Mouse (Mus musculus) heart, postnatal 0 days (tissue): ENCODE data around the gene Slc25a22.

Experiments used
- CTCF ChIP-seq: IDR thresholded peaks from 2 replicates; pipeline ENCODE4 v1.5.1; 2016; ENCODE audit warnings: antibody characterized with exemption, control low read depth, low read depth
- EP300 ChIP-seq: IDR thresholded peaks from 2 replicates; pipeline ENCODE4 v1.6.1; 2016; ENCODE audit warnings: antibody characterized with exemption, low read depth

DNA sequence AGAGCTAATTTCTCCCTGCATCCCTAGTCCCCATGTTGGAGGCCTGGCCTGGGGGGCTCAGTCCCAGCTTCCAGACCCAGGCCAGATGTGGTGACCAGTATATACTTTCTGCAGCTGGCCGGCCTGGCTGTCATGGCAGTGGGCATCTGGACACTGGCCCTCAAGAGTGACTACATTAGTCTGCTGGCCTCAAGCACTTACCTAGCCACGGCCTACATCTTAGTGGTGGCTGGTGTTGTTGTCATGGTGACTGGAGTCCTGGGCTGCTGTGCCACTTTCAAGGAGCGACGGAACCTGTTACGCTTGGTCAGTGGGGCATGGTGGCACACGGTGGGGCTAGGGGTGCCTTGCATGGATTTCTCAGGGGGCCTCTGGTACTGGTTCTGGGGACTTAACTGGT, 31.7 kb upstream of the Slc25a22 start:
- TF ChIP-seq CTCF (no peak), EP300 (no peak)
